Mouse (Mus musculus) lung, adult 2 months (tissue): ENCODE data around the gene Hmga1b. TPM values are rescaled to one million over a fixed set of nuclear protein-coding genes. Genes with fewer than 3 reads are reported as not detected.
A peak's percentile ranks its signal among the peaks of the same experiment; 100 is the strongest.

Source experiments
- DNase-seq: peaks from one replicate; pipeline ENCODE4 v3.0.0; 2022
- H3K4me1 ChIP-seq: fragments of 200-500 bp; 2 replicates; pipeline ENCODE4 v1.6.1; 2011; ENCODE audit warnings: low read length; ENCODE audit not compliant: control insufficient read depth, insufficient read depth
- H3K4me3 ChIP-seq: fragments of 200-500 bp; replicated peaks from 2 replicates; pipeline ENCODE3; 2011; ENCODE audit warnings: low read depth, mild to moderate bottlenecking, control low read depth, low read length; ENCODE audit errors: extremely low read depth
- CTCF ChIP-seq: fragments of 200-500 bp; IDR thresholded peaks from 2 replicates; pipeline ENCODE4 v1.5.1; 2011; ENCODE audit warnings: mild to moderate bottlenecking, low read length, control low read depth; ENCODE audit not compliant: insufficient read depth
- POLR2A ChIP-seq: fragments of 200-500 bp; IDR thresholded peaks from 2 replicates; pipeline ENCODE4 v1.6.1; 2011; ENCODE audit warnings: low read depth, mild to moderate bottlenecking, control low read depth, low read length, borderline replicate concordance; ENCODE audit errors: extremely low read depth
- WGBS: fragments of 180-500 bp; shearing (Covaris S2); methylation state at CpG from one replicate; pipeline ENCODE4 v1.1.7; 2018; 5-methylcytosine and 5-hydroxymethylcytosine counted together
- polyA plus RNA-seq: library from polyadenylated mRNA; depleted of rRNA; stranded (reverse); fragments of >200 nt; gene quantifications from 2 replicates; pipeline ENCODE4 v1.2.3, GENCODE M21; 2012

Gene Hmga1b
- polyA plus RNA-seq, 1 experiment: 1.6 TPM

DNA sequence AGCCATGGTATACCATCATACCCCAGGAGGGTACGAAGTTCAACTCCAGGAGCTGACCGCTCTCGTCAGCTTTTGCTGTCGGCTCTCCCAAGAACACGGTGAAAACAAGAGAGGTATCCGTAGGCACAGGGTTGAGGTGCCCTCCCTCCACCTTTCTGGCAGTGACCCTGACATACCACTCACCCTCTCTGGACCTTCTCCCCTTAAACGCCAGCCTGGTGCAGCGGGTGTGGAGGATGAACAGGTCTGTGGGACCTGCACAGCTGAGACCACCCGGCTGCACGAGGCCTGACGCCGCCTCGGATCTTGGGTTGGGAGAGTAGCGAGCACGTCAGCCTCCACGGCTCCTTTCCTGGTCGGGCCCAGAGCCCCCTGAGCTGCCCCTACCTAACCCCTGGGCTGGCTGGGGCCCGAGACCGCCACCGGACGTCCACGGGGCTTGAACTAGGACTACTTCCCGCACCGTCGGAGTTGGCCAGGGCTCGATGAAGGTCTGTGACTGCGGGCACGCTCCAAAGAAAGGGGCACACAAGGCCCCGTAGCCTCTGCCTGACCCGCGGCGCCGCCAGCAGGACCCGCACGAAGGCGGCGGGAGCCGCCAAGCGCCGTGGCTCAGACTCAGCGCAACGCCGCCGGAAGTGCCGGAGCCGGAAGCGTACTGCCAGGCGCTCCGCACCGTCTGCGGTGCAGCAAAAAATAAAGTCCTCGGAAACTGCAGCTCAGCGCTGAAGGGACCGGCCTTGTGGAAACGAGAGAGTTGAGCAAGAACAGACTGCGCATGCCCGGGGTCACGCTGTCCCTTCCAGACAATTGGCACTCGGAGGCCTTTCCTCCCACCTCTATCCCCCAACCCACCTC, 33.4 kb downstream of the Hmga1b start, which contains the start of gene Dus1l:
Gene Dus1l, minus strand, starts transcription at position 648 of the 858 bp plus-strand sequence.
- TF ChIP-seq POLR2A (peak; percentile 87), CTCF (no peak)
- peak; percentile 97 for DNase-seq
- H3K4me3 ChIP-seq: peak within 1 kb of the TSS; percentile 87
- H3K4me1 ChIP-seq: peaks cover 17% of the 10 kb centered on the region
- 1% methylated on average over 59 of the region's 59 CpGs for WGBS

DNA sequence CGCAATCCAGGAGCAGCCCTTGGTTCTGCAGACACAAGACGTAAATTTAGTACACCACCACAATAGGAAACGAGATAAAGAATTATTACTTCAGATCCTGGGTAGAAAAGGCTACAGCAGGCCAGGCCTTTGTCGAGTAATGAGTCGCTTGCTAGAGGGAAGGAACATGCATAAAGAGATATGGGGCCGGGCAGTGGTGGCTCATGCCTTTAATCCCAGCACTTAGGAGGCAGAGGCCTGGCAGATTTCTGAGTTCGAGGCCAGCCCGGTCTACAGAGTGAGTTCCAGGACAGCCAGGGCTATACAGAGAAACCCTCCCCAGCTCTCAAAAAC, 34.0 kb downstream of the Hmga1b start:
- Histone ChIP-seq H3K4me1 (peaks cover 18% of the 10 kb centered on the region), H3K4me3 (peak overlapping the region; percentile 4)
- 28% methylated on average over 8 of the region's 8 CpGs for WGBS
- DNase-seq: no peak
- no peak for TF ChIP-seq CTCF
- TF ChIP-seq POLR2A: no peak

DNA sequence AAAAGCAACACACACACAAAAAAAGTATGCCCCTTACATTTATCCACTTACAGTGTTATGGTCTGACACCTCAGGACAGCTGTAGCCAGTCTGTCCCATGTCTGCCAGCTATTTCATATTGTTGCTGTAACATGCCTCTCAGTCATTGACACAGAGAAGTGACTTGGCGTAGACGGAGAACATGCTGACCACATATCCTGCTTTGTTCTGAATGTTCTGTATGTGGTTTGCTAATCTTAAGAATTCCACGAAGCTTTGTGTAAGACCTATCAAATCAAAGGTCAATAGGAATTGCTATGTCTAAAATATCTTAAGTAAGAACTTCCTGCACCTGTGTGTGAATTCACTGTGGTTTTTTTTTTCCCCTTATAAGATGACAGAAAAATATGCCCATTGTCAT, 35.6 kb downstream of the Hmga1b start:
- H3K4me1 ChIP-seq: peaks cover 18% of the 10 kb centered on the region
- DNase-seq: no peak
- 57% methylated on average over 3 of the region's 3 CpGs for WGBS
- TF ChIP-seq POLR2A (no peak), CTCF (no peak)
- no peak overlapping the region for H3K4me3 ChIP-seq

DNA sequence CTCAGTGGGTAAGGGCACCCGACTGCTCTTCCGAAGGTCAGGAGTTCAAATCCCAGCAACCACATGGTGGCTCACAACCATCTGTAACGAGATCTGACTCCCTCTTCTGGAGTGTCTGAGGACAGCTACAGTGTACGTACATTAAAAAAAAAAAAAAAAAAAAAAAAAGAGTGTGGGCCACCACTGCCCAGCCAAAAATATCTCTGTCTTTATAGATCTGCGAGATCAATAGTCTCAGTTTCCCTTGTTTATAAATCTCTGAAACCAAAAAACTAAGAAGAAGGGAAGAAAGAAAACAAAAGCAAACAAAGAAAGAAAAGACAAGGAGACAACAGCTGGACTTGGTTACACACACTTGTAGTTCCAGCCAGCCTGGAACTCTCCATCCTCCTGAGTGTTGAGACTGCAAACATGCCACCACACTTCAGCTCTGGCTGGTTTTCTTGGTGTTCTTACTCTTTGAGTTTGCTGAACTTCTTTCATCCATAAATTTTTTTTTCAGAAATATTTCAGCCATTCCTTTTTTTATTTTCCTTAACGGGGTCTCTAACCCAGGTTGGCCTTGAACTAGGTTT, 36.8 kb downstream of the Hmga1b start:
- WGBS: 56% methylated on average over 6 of the region's 6 CpGs
- peaks cover 18% of the 10 kb centered on the region for H3K4me1 ChIP-seq
- H3K4me3 ChIP-seq: no peak overlapping the region
- TF ChIP-seq CTCF (no peak), POLR2A (no peak)
- peak; percentile 33 for DNase-seq

DNA sequence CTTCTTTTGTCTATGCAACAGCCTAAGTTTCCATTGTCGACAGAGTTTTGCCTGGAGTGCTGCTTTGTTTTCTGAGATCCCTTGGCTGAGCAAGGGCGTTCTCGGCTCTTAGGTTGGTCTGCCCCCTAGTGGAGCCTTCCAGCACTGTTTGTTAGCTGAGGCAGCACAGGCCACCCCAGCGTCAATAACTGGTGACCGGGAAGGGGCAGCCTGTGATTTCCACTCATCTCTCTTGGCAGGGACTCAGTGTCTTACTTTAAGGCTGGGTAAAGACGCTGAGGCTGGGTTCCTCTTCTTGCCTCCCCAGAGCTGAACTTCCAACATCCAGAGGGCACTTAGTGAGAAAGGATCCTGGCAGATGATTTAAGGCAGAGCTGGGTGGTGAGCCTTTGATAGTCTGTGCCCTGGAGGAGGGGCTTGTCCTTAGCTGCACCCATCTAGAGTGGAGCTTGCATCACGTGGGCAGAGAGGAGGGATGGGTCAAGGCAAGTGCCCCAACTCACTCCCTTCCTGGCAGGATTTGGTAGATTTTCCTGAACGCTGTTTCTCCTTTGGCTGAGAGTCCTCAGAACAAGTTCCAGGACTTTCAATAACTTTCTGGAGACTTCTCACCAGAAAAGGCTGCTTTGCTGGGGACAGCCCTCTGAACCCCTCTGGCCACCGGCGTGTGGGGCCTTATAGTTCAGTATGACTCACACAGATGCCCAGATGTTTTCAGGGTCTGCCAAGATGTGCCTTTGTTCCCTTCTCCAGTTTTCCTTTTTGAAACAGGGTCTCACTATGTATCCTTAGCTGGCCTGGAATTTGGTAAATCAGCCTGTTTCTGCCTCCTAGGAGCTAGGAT, 37.7 kb downstream of the Hmga1b start:
- peak overlapping the region; percentile 37 for H3K4me3 ChIP-seq

DNA sequence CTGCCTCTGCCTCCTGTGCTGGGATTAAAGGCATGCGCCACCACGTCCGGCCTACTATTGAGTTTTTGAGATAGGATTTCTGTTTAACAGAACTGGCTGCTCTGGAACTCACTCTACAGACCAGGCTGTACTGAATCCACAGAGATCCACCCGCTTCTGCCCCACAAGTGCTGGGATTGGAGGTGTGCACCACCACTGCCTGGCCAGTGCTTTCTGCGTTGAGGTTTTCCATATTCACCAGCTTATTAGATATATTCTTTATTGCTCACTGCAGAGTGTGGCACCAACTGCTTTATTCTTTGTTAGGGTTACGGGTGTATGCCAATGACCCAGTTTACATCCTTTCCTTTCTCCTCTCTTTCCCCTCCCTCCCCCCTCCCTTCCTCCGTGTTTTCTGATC, 41.7 kb downstream of the Hmga1b start:
- no peak for TF ChIP-seq POLR2A
- no peak for TF ChIP-seq CTCF
- 74% methylated on average over 7 of the region's 7 CpGs for WGBS

More for the DNA sequence above, 37.7 kb downstream of the Hmga1b start:
- DNase-seq: peak; percentile 88
- 11% methylated on average over 10 of the region's 10 CpGs for WGBS
- peaks cover 14% of the 10 kb centered on the region for H3K4me1 ChIP-seq
- peak; percentile 89 for TF ChIP-seq CTCF
- TF ChIP-seq POLR2A: peak; percentile 63; the same call in 1 of the 2 replicates

DNA sequence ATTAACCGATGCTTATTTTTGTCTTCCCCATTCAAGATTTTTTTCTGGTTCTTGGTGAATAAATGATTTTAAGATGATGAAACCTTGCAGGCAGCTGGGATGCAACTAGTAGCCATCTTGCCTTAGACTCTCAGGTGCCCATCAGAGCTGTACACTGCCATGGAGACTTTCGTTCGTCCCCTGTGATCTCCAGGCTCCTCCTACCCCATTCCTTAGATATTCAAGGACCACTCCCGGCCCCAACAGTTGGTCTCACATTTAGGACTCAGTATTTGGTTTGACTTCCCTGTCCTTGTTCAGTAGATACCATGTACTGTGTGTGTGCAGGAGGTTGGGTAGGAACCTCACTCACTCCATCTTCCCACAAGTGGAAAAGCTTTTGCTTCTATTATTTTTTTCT, 42.2 kb downstream of the Hmga1b start:
- DNase-seq: no peak
- WGBS: 60% methylated on average over 4 of the region's 4 CpGs
- Histone ChIP-seq H3K4me1 (peaks cover 9% of the 10 kb centered on the region), H3K4me3 (no peak overlapping the region)
- TF ChIP-seq POLR2A: no peak
- no peak for TF ChIP-seq CTCF

More for the DNA sequence above, 41.7 kb downstream of the Hmga1b start:
- Histone ChIP-seq H3K4me1 (peaks cover 9% of the 10 kb centered on the region), H3K4me3 (no peak overlapping the region)
- no peak for DNase-seq

DNA sequence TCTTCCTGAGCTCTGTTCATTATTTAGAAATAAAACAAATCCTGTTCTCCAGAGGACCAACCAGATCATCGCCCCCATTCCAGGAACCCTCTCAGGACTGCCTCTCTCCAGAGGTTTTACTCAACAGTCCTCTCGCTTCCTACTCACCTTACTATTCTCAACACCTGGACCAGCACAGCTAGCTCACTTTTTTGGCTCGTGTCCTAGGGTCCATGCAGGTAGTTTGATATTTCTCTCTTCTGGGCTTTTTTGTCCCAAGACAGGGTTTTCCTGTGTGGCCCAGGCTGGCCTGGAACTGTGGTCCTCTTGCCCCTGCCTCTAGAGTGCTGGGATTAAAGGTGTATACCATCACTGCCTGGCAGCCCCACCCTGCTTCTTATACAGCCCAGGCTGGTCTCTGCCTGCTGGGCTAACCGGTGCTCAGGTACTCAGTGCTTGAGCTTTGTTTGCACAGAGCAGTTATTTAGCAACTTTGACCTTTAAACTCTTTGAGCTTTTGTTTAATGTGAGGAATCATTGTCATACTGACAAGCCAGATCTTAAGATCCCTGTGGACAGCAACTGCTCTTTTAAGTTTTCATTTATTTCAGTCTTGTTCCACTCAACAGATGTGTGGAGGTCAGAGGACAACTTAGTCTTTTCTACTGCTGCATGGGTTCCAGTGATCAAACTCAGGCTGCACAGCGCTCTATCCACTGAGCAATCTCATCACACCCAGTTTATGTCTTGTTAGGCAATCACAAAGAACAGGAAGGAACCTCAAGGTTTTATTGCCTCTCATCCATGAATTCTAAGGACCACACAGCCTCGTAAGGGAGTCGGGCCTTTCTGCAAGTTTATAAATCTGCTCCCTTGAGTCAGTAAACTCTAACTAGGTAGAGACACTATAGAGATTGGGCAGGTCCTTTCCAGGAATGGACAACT, 43.0 kb downstream of the Hmga1b start:
- H3K4me1 ChIP-seq: peaks cover 4% of the 10 kb centered on the region
- H3K4me3 ChIP-seq: no peak overlapping the region
- TF ChIP-seq CTCF (no peak), POLR2A (no peak)
- DNase-seq: no peak
- 70% methylated on average over 7 of the region's 7 CpGs for WGBS
